In the genomic region with DNA sequence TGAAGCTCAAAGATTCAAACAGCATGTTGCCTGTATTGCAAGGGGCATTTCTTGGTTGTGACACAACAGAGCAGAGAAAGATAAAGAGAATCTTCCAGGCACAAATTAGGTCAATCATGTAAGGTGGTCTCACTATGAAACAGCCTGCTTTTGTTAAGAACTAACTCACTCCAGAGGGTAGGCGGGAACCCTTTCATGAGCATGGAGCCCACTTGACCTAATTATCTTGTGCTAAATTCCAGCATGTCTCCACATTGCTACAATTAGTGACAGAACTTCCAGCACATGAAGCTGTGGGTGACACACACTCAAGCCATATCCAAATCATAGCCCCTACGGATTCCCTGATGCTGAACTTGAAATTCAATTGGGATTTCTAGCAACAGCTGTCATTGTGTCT, we compare ENCODE assay signal across 11 mouse cellular contexts.
"Had no signal": no experiment of that assay in that cellular context is flagged by ENCODE, and none has a peak within 500 bp of the region (broad histone marks: within the 10 kb centered on the region; RNA-seq: fewer than 3 reads in every experiment).

No protein-coding gene starts in this region.

- DNase-seq: right cerebral cortex, adult 18-20 months; right cerebral cortex, postnatal 14 days; right cerebral cortex, postnatal 25 days; right cerebral cortex, postnatal 4 days; spleen, adult 18-20 months; thymus, adult 18-20 months; thymus, adult 2 months; thymus, postnatal 14 days; thymus, postnatal 25 days; thymus, postnatal 36 days; thymus, postnatal 4 days had no signal
